Mouse (Mus musculus) thymus, postnatal 10 days (tissue): Measurements from ENCODE around the gene Cntn2.

ENCODE experiments used
- DNase-seq, 2 experiments: peaks; one replicate each; pipeline ENCODE4 v3.0.0; 2021; ENCODE audit warnings: low spot score in 2 of 2

The Cntn2 gene

GRCm38 (mm10) chr1:132542762-132543306 is at the start of gene Cntn2:
Gene Cntn2, minus strand, starts transcription at chr1:132543256.
- DNase-seq: no peak

DNA sequence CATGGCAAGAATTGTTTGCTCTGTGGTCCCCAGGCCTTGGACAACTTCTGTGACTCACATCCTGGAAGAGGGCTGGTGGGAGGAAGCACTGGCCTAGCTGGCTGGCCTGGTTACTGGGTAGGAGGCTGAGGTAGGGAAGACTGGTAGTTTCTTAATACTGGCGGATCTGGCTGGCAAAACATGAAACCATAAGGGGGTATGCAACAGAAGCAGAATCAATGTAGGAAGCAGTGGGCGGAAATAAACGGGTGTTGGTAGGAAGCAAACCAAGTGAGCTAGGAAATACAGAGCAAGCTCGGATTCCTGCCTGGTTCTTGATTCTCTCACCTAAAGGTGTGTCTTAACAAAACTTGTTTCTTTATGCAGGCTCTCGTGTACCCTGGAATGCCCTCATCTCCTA is 49.1 kb upstream of the Cntn2 start:
- no peak for DNase-seq

DNA sequence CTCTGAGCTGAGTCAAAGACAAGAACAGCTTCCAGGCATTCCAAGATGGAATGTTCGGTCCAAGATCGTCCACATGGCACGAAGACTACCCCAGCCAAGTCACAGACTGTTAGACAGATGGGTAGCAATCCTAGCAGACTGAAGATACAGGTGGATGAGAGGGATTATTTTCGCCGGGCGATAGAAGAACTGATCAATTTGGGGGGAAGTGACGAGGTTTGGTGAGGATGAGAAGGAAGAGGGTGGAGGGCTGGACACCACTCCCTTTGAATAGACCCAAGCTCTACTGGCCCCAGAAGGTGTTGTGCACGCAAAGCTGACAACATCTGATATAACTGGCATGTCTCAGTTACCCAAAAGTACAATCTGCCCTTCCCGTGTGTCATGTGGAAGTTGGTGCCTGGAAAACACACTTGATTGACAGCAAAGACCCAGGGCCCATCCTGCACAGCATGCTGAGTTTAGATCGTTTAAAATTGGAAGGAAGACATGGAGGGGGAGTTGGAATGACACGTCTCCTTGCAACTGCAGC is 48.4 kb upstream of the Cntn2 start:
- no peak for DNase-seq

DNA sequence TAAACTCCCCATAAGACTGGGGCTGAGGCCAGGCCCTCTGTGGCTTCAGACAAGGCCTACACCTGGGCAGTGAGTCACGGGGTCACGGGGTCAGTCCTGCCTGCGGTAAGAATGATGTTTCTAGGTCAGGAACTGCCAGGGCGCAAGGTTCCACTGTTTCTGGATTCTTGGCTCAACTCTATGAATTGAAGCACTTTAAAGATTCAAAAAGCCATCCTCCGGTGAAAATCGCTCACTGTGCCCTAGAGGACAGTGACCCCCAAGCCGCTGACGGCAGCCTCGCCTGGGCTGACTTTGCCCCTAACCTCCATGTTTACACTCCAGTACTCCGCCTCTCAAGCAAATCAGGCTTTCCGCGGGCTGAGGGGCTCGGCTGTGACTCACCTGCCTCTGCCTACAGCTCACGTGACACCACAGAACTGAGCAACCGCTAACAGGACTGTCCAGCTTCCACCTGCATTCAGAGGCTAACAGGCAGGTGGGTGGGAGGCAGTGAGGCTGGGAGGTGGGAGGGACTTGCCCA is 43.7 kb upstream of the Cntn2 start:
- no peak for DNase-seq

- no peak for DNase-seq
Measured at GRCm38 (mm10) chr1:132585376-132585775, 42.3 kb upstream of the Cntn2 start.

GRCm38 (mm10) chr1:132582998-132583604 is 40.0 kb upstream of the Cntn2 start:
- DNase-seq: no peak

- no peak for DNase-seq
Measured at GRCm38 (mm10) chr1:132581845-132582839, 39.1 kb upstream of the Cntn2 start.

- DNase-seq: no peak
Measured at GRCm38 (mm10) chr1:132580063-132580462, 37.0 kb upstream of the Cntn2 start.

GRCm38 (mm10) chr1:132576845-132577244 is 33.8 kb upstream of the Cntn2 start:
- no peak for DNase-seq

DNA sequence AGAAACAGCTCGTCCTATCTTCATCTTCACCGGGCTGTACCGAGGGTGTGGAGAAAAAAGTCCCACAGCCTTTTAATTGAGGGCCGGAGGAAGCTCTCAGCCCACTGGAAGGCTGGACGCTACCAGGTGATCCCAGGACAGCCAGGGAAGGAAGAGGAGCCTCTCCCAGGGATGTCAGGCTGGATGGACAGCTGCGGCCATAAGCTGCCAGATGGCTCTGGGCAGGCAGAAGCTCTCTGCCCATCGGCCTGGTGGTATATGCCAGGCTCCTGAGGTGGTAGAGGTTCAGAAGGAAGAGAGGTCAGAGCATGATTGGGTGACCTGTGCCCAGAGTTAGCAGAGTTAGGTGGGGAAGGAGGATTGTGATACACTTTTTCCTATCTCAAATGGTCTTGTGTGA is 29.8 kb upstream of the Cntn2 start:
- no peak for DNase-seq

DNA sequence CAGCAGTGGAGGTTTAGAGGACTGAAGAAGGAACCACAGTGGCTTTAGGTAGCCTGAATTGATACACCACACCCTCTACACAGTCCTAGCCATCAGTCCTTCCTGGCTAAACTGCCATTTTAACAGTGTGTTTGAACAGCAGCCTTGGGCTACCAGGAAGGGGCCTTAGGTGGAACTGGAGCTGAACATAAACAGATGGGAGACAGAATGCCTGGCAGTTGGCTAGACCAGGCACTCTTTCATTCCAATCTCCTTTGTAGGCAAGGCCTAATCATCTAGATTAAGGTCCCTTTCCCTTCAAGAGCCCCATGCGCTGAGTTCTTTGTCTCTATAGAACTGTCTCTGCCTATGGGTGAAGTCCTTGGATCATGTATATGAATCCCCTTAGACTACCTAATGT is 28.6 kb upstream of the Cntn2 start:
- DNase-seq: no peak

DNA sequence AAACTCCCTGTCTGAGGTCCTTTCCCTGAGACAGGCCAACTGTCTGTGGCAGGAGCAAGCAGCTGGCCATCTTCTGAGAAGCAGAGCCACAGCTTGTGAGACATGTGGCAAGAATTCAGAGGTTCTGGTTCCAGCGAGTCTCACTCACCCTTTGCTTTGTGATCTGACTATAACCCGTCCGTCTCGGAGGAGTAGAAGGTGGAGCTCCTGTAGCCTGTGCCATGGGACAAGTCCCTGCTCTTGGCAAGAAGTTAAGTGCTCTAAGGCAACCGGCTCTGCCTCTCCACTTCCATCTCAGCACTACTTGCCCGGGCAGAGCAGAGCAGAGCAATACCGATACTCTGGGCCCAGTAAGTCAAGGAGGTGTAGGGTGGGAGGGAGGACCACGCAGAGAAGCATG is 27.9 kb upstream of the Cntn2 start:
- no peak for DNase-seq

DNA sequence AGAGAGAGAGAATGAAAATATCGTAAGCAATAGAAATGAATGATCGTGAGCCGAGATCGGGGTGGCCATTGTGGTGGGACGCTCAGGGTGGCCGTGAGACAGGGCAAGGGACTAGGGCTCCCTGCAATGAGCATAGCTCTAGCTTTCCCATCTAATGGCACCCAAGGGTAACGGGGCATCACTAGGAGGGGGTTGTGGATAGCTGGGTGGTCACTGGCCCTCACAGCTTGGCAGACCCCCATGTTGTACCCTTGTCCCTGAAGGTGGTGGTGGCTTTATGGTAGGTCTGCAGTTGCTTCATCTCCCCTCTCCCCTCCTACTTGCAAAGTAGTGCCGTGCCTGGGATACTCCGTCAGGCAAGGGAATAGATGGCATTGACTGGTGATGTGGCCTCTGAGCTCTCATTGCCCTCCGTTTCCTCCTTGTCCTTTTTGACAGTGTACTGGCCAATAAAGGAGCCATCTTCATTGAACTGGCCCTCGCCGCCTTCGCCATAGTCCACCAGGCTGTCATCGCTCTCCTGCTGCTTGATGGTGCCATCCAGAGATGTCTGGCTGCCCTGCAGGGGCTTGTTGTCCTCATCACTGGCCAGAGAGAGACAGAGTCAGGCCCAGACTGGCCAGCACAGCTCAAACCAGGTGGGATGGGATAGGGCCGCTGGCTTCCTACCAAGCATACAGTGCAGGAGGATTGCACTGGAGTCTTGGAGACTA is 27.2 kb upstream of the Cntn2 start:
- no peak for DNase-seq

DNA sequence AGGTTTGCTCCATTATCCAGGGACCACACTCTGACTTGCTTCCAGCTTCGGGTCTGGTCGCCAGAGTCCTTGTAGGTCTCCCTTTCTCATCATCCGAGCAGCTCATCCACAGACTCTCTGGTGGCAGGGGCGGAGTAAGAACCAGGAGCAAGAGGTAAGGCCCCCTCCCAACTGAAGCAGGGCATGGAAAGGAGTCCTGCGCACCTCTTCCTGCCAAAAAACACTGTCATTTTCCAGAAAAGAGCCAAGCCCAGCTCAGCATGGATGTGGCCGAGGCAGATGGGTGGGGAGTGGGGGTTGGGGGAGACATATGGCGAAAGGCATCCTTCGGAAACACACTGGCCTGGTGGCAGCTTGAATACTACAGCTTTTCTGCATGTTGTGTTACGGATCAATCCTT is 26.5 kb upstream of the Cntn2 start:
- no peak for DNase-seq

DNA sequence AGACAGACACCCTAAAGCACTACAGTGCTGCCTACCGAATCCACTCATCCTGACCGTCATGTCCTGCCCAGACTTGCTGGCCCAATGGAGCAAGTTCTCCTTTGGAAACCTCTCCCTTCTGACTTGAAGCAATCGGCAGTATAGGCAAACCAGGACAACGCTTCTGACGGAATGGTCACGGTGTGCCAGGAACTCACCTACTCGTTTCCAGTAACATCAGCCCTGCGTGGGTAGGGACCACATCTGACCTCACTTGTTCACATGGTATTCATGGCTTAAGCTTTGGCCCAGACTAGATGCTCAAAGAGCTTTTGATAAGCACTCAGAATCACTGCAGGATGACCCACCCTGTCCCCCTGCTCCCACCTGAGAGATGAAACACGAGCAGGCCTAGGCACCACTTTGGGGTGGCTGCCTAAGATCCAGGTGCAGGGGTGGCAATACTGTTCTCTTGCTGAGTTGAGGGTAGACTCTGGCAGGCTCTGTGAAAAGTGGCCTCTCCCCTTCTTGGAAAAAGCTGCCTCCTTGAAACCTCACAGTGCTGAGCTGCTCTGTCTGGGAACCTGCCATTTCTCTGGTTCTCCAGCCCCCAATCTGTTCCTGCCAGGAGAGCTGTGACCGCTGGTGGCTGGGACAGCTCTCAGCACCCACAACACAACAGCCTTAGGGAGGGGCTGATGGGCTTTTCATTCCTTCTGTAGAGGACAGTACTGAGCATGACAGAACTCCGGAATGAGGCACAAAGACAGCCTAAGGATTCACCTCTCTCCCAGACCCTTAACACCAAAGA is 24.5 kb upstream of the Cntn2 start:
- DNase-seq: no peak

DNA sequence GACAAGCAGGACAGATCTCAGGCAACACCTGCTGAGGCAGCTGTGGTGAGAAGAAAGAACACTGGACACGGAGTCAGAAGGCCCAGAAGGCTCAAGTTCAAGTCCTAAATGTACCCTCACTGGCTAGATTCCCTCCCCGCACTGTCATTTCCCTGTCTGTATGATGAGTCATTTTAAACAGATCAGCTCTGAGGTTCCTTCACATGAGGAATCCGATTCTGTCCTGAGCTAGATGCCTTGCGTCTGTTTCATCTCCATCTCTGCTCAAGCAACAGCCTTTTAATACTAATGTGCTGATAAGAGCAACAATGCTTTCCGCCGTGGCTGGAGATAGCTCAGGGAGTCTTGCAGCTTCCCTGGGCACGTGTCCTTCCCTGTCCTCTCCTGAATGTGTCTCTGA is 22.7 kb upstream of the Cntn2 start:
- DNase-seq: no peak

GRCm38 (mm10) chr1:132564946-132565345 is 21.9 kb upstream of the Cntn2 start:
- no peak for DNase-seq

- no peak for DNase-seq
Measured at GRCm38 (mm10) chr1:132562337-132562795, 19.3 kb upstream of the Cntn2 start.

DNA sequence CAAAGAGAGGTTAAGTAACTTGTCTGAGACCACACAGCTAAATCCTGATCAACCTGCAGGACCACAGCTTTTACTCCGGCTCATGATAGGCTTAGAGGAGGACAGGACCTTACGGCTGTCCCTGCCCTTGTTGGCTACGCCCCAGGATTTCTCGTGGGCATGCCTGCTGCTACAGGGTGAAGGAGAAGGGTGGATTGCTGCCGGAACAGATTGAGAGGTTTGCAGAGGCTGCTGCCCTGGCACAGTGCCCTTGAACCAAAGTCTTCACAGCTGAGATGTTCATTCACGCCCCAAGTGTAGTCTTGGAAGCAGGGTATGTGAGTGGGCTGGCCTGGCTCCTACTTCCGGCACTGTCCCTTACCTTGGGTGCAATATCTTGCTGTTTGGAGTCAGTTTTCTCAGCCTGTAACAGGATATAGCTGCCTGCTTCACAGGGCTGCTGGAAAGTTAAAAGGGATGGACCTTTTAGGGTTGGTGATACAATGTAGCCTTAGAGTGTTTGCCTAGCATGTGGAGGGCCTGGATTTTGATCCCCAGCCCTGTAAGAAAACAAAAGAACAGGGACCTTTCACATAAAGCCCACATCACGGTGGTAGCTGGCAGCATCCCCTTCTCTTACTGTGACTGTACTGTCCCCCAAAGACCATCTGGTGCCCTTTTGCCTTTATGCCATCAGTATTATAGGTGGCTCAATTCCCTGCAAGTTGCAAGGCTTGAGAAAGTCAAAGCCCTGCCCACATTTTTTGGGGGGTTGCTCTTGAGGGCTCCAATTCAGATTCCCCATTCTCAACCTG is 18.0 kb upstream of the Cntn2 start:
- DNase-seq: no peak

GRCm38 (mm10) chr1:132559045-132559444 is 16.0 kb upstream of the Cntn2 start:
- no peak for DNase-seq
